ENCODE assay signal across 8 mouse cellular contexts in the genomic region with DNA sequence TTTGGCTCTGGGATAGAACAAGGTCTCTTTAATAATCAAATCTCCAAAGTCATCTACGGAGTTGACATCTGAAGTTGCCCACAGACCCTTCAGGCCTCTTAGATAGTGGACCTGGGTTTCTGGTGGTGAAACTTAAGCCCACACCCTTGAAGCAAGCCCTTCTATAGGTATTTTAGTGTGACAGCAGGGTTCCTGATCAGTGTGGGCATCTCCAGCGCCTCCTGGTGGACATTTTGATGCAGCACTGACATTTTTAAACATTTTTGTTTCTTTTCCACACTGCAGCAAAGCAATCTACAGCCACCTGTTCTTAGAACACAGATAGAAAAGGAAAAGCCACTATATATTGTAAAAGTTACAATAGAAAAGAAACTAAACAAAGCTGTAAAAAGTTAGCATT. TPM values are rescaled to one million over a fixed set of nuclear protein-coding genes. Genes with fewer than 3 reads are reported as not detected.
DNase-seq lines count a peak whose midpoint lies in the region; ATAC-seq and TF ChIP-seq lines count a peak whose summit lies in the region.
"Had no signal": no experiment of that assay in that cellular context is flagged by ENCODE, and none has a peak within 500 bp of the region (broad histone marks: within the 10 kb centered on the region; RNA-seq: fewer than 3 reads in every experiment).

No protein-coding gene starts in this region.

- no peak for ATAC-seq in kidney, postnatal 0 days (replicated peaks; ENCODE audit: low FRiP score, low read depth)

- H3K27ac ChIP-seq in left cerebral cortex, adult 2 months = no peak overlapping the region
- no peak overlapping the region for H3K27ac ChIP-seq in bone marrow, adult 2 months (ENCODE audit: control insufficient read depth, insufficient read depth, low read depth, low read length, poor library complexity)
- H3K27ac ChIP-seq in kidney, postnatal 0 days = no peak overlapping the region

- no peak overlapping the region for H3K9ac ChIP-seq in kidney, postnatal 0 days (ENCODE audit: low read depth, low read length)

- no peaks in the 10 kb centered on the region for H3K4me1 ChIP-seq in bone marrow, adult 2 months (ENCODE audit: control insufficient read depth, insufficient read depth, low read length)
- no peaks in the 10 kb centered on the region for H3K4me1 ChIP-seq in kidney, postnatal 0 days (replicated peaks; ENCODE audit: insufficient read depth, low read length)

- H3K4me3 ChIP-seq in left cerebral cortex, adult 2 months = no peak overlapping the region
- H3K4me3 ChIP-seq in bone marrow, adult 2 months (replicated peaks; ENCODE audit: control insufficient read depth, low read depth, low read length) = no peak overlapping the region
- H3K4me3 ChIP-seq in kidney, postnatal 0 days (replicated peaks; ENCODE audit: low read depth, low read length) = no peak overlapping the region
- H3K4me3 ChIP-seq: megakaryocyte, embryonic 14.5 days had no signal

- H3K4me2 ChIP-seq in kidney, postnatal 0 days (ENCODE audit: low read length) = no peak overlapping the region

- peak; percentile 60 for TF ChIP-seq CTCF in left cerebral cortex, adult 2 months (IDR thresholded peaks at IDR 0.05)
- TF ChIP-seq CTCF in bone marrow, adult 2 months (IDR thresholded peaks at IDR 0.05; ENCODE audit: control insufficient read depth, insufficient read depth, low read length) = peak; percentile 83
- peak; percentile 81 for TF ChIP-seq CTCF in kidney, postnatal 0 days (IDR thresholded peaks at IDR 0.05; ENCODE audit: low read depth)

- DNase-seq in left cerebral cortex, adult 2 months (ENCODE audit: extremely low spot score in 1 of 2, low spot score in 2 of 2) = no peak
- DNase-seq in left cerebral cortex, postnatal 4 days = no peak
- peak; percentile 63 for DNase-seq in ES-CJ7 (ENCODE audit: low read depth, low spot score)
- DNase-seq in kidney, postnatal 0 days (ENCODE audit: low spot score) = peak; percentile 31
- DNase-seq in retina, postnatal 1 day = peak; percentile 10
- DNase-seq in ovary, adult 18-20 months (ENCODE audit: low spot score) = no peak

- 35% methylated on average over 2 of the region's 2 CpGs for WGBS in bone marrow, adult 2 months
- 38% methylated on average over 2 of the region's 2 CpGs for WGBS in kidney, postnatal 0 days

- no peaks in the 10 kb centered on the region for H3K9me3 ChIP-seq in kidney, postnatal 0 days (replicated peaks; ENCODE audit: low read length)
- H3K9me3 ChIP-seq: megakaryocyte, embryonic 14.5 days had no signal

- H3K27me3 ChIP-seq in kidney, postnatal 0 days (ENCODE audit: insufficient read depth, low read length) = no peaks in the 10 kb centered on the region
- H3K27me3 ChIP-seq: megakaryocyte, embryonic 14.5 days had no signal

- intact Hi-C loops in left cerebral cortex, adult 2 months (cut with DNase I) = no loop called here
- intact Hi-C loops in left cerebral cortex, postnatal 4 days (cut with DNase I) = no loop called here

- no peaks in the 10 kb centered on the region for H3K36me3 ChIP-seq in kidney, postnatal 0 days (ENCODE audit: insufficient read depth, low read length)

- TF ChIP-seq POLR2A in bone marrow, adult 2 months (IDR thresholded peaks at IDR 0.05; ENCODE audit: borderline replicate concordance, control insufficient read depth, low read depth, low read length) = no peak

RNA-seq across cellular contexts. Expression of gene Trim6, which starts 12.6 kb away (rescaled TPM):
- total RNA-seq in left cerebral cortex, adult 2 months (2021) = under 1 TPM; 0.19 to 0.34 TPM
- under 1 TPM; 0.24 to 0.28 TPM for total RNA-seq in left cerebral cortex, postnatal 4 days (2021)
- 2.4 and 6.1 TPM in 2 replicates for polyA plus RNA-seq in bone marrow, adult 2 months (2011; ENCODE audit: insufficient read depth, insufficient read length, low replicate concordance, missing spikeins)
- polyA plus RNA-seq in kidney, postnatal 0 days (2015; fragmentation: Nextera tagmentation; extraction: Ambion mirVana) = 0.64 and 0.79 TPM in 2 replicates

RNA-seq across cellular contexts. Expression of gene Trim34a, which starts 13.1 kb away (rescaled TPM):
- total RNA-seq in left cerebral cortex, adult 2 months (2021) = 1 to 10 TPM; 1.0 to 1.3 TPM
- total RNA-seq in left cerebral cortex, postnatal 4 days (2021) = 1 to 10 TPM in 1 of 2 experiments, under 1 TPM in 1; 0.78 to 1.0 TPM
- polyA plus RNA-seq in bone marrow, adult 2 months (2011; ENCODE audit: insufficient read depth, insufficient read length, low replicate concordance, missing spikeins) = 10.6 and 18.7 TPM in 2 replicates
- 3.1 and 4.1 TPM in 2 replicates for polyA plus RNA-seq in kidney, postnatal 0 days (2015; fragmentation: Nextera tagmentation; extraction: Ambion mirVana)

RNA-seq across cellular contexts. Expression of gene Olfr649, which starts 35.4 kb away (rescaled TPM):
- not detected for total RNA-seq in left cerebral cortex, adult 2 months (2021)
- not detected for total RNA-seq in left cerebral cortex, postnatal 4 days (2021)
- not detected in 2 replicates for polyA plus RNA-seq in bone marrow, adult 2 months (2011; ENCODE audit: insufficient read depth, insufficient read length, low replicate concordance, missing spikeins)
- polyA plus RNA-seq in kidney, postnatal 0 days (2015; fragmentation: Nextera tagmentation; extraction: Ambion mirVana) = not detected in 2 replicates

RNA-seq across cellular contexts. Expression of gene Olfr648, which starts 48.0 kb away (rescaled TPM):
- under 1 TPM; 0.26 to 0.27 TPM for total RNA-seq in left cerebral cortex, adult 2 months (2021)
- total RNA-seq in left cerebral cortex, postnatal 4 days (2021) = under 1 TPM; 0.38 to 0.46 TPM
- not detected in 2 replicates for polyA plus RNA-seq in bone marrow, adult 2 months (2011; ENCODE audit: insufficient read depth, insufficient read length, low replicate concordance, missing spikeins)
- 0.05 and 0.06 TPM in 2 replicates for polyA plus RNA-seq in kidney, postnatal 0 days (2015; fragmentation: Nextera tagmentation; extraction: Ambion mirVana)

RNA-seq across cellular contexts. Expression of gene Trim5, which starts 56.7 kb away (rescaled TPM):
- under 1 TPM; 0.43 to 0.51 TPM for total RNA-seq in left cerebral cortex, adult 2 months (2021)
- total RNA-seq in left cerebral cortex, postnatal 4 days (2021) = under 1 TPM; 0.20 to 0.46 TPM
- polyA plus RNA-seq in bone marrow, adult 2 months (2011; ENCODE audit: insufficient read depth, insufficient read length, low replicate concordance, missing spikeins) = 2.1 and 5.3 TPM in 2 replicates
- 0.43 and 0.48 TPM in 2 replicates for polyA plus RNA-seq in kidney, postnatal 0 days (2015; fragmentation: Nextera tagmentation; extraction: Ambion mirVana)

Comparison
In these comparisons a context has a peak if more than half of its experiments do, and no peak if none do; other contexts are left out.
1. DNase-seq: peak in ES-CJ7 (single experiment), kidney, postnatal 0 days (single experiment) and retina, postnatal 1 day (single experiment); none in left cerebral cortex, adult 2 months (0 of 2), left cerebral cortex, postnatal 4 days (single experiment) and ovary, adult 18-20 months (single experiment).
2. Peak in every context shown above with its lines, with median percentiles within 50 percentile points of each other: CTCF ChIP-seq.